In the genomic region with DNA sequence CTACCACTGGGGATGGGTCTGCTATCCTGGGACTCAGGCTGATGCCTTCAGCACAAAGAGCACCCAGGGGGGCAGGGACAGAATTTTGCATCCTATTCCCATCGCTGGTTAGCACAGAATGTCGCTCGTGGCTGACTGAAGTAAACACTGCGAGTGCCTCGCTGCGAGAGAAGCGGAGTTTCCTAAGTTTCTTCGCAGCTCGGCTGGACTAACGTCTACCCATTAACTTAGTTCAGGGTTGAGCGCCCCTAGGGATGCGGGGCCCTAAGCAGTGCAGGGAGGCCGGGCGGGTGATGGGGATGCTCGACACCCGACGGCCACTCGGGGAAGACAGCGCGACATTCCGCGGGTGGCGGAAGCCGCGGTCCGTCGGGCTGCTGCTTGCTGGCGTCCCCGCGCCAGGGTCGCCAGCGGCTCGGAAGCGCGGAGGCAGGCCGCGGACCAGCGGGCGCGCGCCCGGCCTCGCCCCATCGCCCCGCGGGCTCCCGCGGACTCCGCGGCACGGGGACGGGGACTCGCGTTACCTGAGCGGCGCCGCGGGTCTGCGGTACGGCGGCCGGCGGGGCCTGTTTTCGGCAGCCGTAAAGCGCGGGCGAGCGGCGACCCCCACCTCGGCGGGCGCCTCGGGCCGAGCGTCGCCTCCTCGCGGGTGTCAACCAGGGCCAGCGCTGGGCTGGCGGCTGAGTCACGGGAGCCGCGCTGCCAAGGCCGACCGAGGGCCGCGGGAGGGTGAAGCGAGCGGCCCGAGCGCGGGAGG, we compare ENCODE assay signal across 8 mouse cellular contexts. TPM values are rescaled to one million over a fixed set of nuclear protein-coding genes. Genes with fewer than 3 reads are reported as not detected.
DNase-seq lines count a peak whose midpoint lies in the region; ATAC-seq and TF ChIP-seq lines count a peak whose summit lies in the region.

A gene (minus strand): TSS at position 707 of the 757 bp plus-strand sequence.

- peak within 1 kb of the TSS; percentile 83 for H3K27ac ChIP-seq in forebrain, embryonic 12.5 days
- H3K27ac ChIP-seq in heart, embryonic 16.5 days (ENCODE audit: low read length), result peak within 1 kb of the TSS; percentile 23; the same call in 1 of the 2 replicates
- no peak within 1 kb of the TSS for H3K27ac ChIP-seq in liver, embryonic 14.5 days
- peak within 1 kb of the TSS; percentile 36 for H3K27ac ChIP-seq in olfactory bulb, adult 2 months (ENCODE audit: insufficient read depth, low read depth, low read length)

- H3K4me1 ChIP-seq in forebrain, embryonic 12.5 days, result peaks cover 8% of the 10 kb centered on the region
- peaks cover 2% of the 10 kb centered on the region; the same call in 1 of the 2 replicates for H3K4me1 ChIP-seq in heart, embryonic 16.5 days (ENCODE audit: control insufficient read depth, insufficient read depth, low read length)
- H3K4me1 ChIP-seq in liver, embryonic 14.5 days (replicated peaks; ENCODE audit: control insufficient read depth in 2 of 2, insufficient read depth in 2 of 2, low read length in 1 of 2), result no peaks in the 10 kb centered on the region
- H3K4me1 ChIP-seq in olfactory bulb, adult 2 months (ENCODE audit: control insufficient read depth, insufficient read depth, low read length), result 0 out of 2 replicates have a peak, but pooled peaks cover 2% of the 10 kb centered on the region

- H3K9ac ChIP-seq in forebrain, embryonic 12.5 days, result peak within 1 kb of the TSS; percentile 71
- peak within 1 kb of the TSS; percentile 73 for H3K9ac ChIP-seq in heart, embryonic 16.5 days (ENCODE audit: low read length)
- no peak within 1 kb of the TSS for H3K9ac ChIP-seq in liver, embryonic 14.5 days (replicated peaks)

- TF ChIP-seq EP300 in liver, embryonic 14.5 days (IDR thresholded peaks at IDR 0.05; ENCODE audit: low read depth), result no peak

- no peak for TF ChIP-seq CTCF in liver, embryonic 14.5 days (IDR thresholded peaks at IDR 0.05; ENCODE audit: low read depth)
- no peak for TF ChIP-seq CTCF in olfactory bulb, adult 2 months (IDR thresholded peaks at IDR 0.05; ENCODE audit: insufficient read depth, low read depth, low read length)

- no peaks in the 10 kb centered on the region for H3K36me3 ChIP-seq in forebrain, embryonic 12.5 days (replicated peaks)
- H3K36me3 ChIP-seq in heart, embryonic 16.5 days (ENCODE audit: control insufficient read depth, insufficient read depth), result no peaks in the 10 kb centered on the region
- no peaks in the 10 kb centered on the region for H3K36me3 ChIP-seq in liver, embryonic 14.5 days (replicated peaks; ENCODE audit: control insufficient read depth, insufficient read depth, low read depth)

- H3K27me3 ChIP-seq in forebrain, embryonic 12.5 days, result no peaks in the 10 kb centered on the region; the same call in 1 of the 2 replicates
- no peaks in the 10 kb centered on the region for H3K27me3 ChIP-seq in heart, embryonic 16.5 days (ENCODE audit: control insufficient read depth, insufficient read depth, low read length)
- peaks cover 25% of the 10 kb centered on the region for H3K27me3 ChIP-seq in liver, embryonic 14.5 days (ENCODE audit: control insufficient read depth, insufficient read depth, low read length)

- peak; percentile 19 for DNase-seq in thymus, postnatal 4 days
- no peak for DNase-seq in thymus, postnatal 14 days
- peak; percentile 6 to 46 for DNase-seq in kidney, postnatal 36 days
- no peak for DNase-seq in liver, embryonic 14.5 days (ENCODE audit: low read depth in 3 of 3, low spot score in 3 of 3)
- DNase-seq in spleen, postnatal 14 days (ENCODE audit: low spot score in 2 of 2), result no peak

- peak within 1 kb of the TSS; percentile 62 for H3K4me2 ChIP-seq in forebrain, embryonic 12.5 days
- H3K4me2 ChIP-seq in heart, embryonic 16.5 days (ENCODE audit: low read depth, low read length), result peak within 1 kb of the TSS; percentile 89
- peak within 1 kb of the TSS; percentile 47 for H3K4me2 ChIP-seq in liver, embryonic 14.5 days (ENCODE audit: low read depth)

- under 1% methylated on average over 89 of the region's 93 CpGs for WGBS in forebrain, embryonic 12.5 days
- under 1% methylated on average over 91 of the region's 93 CpGs for WGBS in heart, embryonic 16.5 days
- under 1% methylated on average over 82 of the region's 93 CpGs for WGBS in liver, embryonic 14.5 days (ENCODE audit: insufficient replicate concordance)
- WGBS in olfactory bulb, adult 2 months, result under 1% methylated on average over 91 of the region's 93 CpGs

- H3K4me3 ChIP-seq in forebrain, embryonic 12.5 days (replicated peaks), result peak within 1 kb of the TSS; percentile 69
- H3K4me3 ChIP-seq in heart, embryonic 16.5 days (ENCODE audit: low read length), result peak within 1 kb of the TSS; percentile 74
- peak within 1 kb of the TSS; percentile 39 for H3K4me3 ChIP-seq in liver, embryonic 14.5 days (ENCODE audit: insufficient read depth in 1 of 2, low read depth in 2 of 2, low read length in 2 of 2)
- H3K4me3 ChIP-seq in olfactory bulb, adult 2 months (ENCODE audit: insufficient read depth, low read depth, low read length), result peak within 1 kb of the TSS; percentile 83

- ATAC-seq in forebrain, embryonic 12.5 days (ENCODE audit: low FRiP score), result peak; percentile 93
- ATAC-seq in heart, embryonic 16.5 days (replicated peaks; ENCODE audit: extremely low read depth, insufficient read depth, low FRiP score), result peak; percentile 91
- ATAC-seq in liver, embryonic 14.5 days (ENCODE audit: insufficient read depth), result no peak

- TF ChIP-seq POLR2A in olfactory bulb, adult 2 months (IDR thresholded peaks at IDR 0.05; ENCODE audit: insufficient read depth, low read depth, low read length), result peak; percentile 62

- no peaks in the 10 kb centered on the region for H3K9me3 ChIP-seq in forebrain, embryonic 12.5 days
- no peaks in the 10 kb centered on the region for H3K9me3 ChIP-seq in heart, embryonic 16.5 days (replicated peaks; ENCODE audit: control insufficient read depth, low read length)
- H3K9me3 ChIP-seq in liver, embryonic 14.5 days (ENCODE audit: control insufficient read depth, low read length), result no peaks in the 10 kb centered on the region

RNA-seq across cellular contexts. Expression of the gene that starts here (rescaled TPM):
- 0.41 and 0.73 TPM in 2 replicates for polyA plus RNA-seq in forebrain, embryonic 12.5 days (2016; fragmentation: Nextera tagmentation; extraction: Ambion mirVana)
- 1.7 and 2.5 TPM in 2 replicates for polyA plus RNA-seq in heart, embryonic 16.5 days (2015; fragmentation: Nextera tagmentation; extraction: Ambion mirVana)
- 0.03 and 0.07 TPM in 2 replicates for polyA plus RNA-seq in liver, embryonic 14.5 days (2012; rRNA removed)
- 0.05 and 0.21 TPM in 2 replicates for polyA plus RNA-seq in liver, embryonic 14.5 days (2014; fragmentation: Nextera tagmentation; extraction: Ambion mirVana)
- polyA plus RNA-seq in olfactory bulb, adult 2 months (2012; ENCODE audit: insufficient read depth, insufficient read length, low replicate concordance, missing spikeins), result not detected in 2 replicates

Comparison
In these comparisons a context has a peak if more than half of its experiments do, and no peak if none do; other contexts are left out.
1. DNase-seq: peak in thymus, postnatal 4 days (single experiment) and kidney, postnatal 36 days (2 of 2); none in thymus, postnatal 14 days (single experiment), liver, embryonic 14.5 days (0 of 3) and spleen, postnatal 14 days (0 of 2).
2. Peak in ATAC-seq, H3K4me3 ChIP-seq, H3K27ac ChIP-seq, H3K9ac ChIP-seq and H3K4me2 ChIP-seq in forebrain, embryonic 12.5 days; RNA of the gene not detected or under 1 TPM.
3. Peak in every context shown above with its lines, with median percentiles within 50 percentile points of each other: H3K4me2 ChIP-seq and H3K4me3 ChIP-seq.